Mouse (Mus musculus) embryo, embryonic 10.5 days (tissue): ENCODE results near the gene Slc2a4.
"Not testable (repeated sequence)": the region's sequence is repeated elsewhere in the genome, so short reads cannot be mapped to it uniquely, and the experiment has no call there.

ENCODE experiments used
- DNase-seq: peaks from one replicate; pipeline ENCODE4 v3.0.0-alpha.2; 2015; ENCODE audit warnings: low spot score

Slc2a4 gene

GRCm38 (mm10) chr11:69970775-69971174, 22.8 kb upstream of the Slc2a4 start:
- DNase-seq, result no peak

GRCm38 (mm10) chr11:69970222-69970621, 22.2 kb upstream of the Slc2a4 start:
- no peak for DNase-seq

- no peak for DNase-seq
These were observed 20.8 kb upstream of the Slc2a4 start for GRCm38 (mm10) chr11:69968793-69969192.

GRCm38 (mm10) chr11:69966860-69967517, 19.0 kb upstream of the Slc2a4 start:
- DNase-seq, result no peak

GRCm38 (mm10) chr11:69966006-69966859, 18.2 kb upstream of the Slc2a4 start:
- DNase-seq, result peak; percentile 31

GRCm38 (mm10) chr11:69965271-69966005, 17.4 kb upstream of the Slc2a4 start:
- DNase-seq, result peak; percentile 42

GRCm38 (mm10) chr11:69964650-69965270, 16.8 kb upstream of the Slc2a4 start, which contains the start of gene Cldn7:
TSS of gene Cldn7 (plus strand) at chr11:69964779.
- no peak for DNase-seq

GRCm38 (mm10) chr11:69961841-69962240, 13.9 kb upstream of the Slc2a4 start:
- no peak for DNase-seq

- no peak for DNase-seq
These were observed 12.6 kb upstream of the Slc2a4 start for GRCm38 (mm10) chr11:69960616-69961015.

- DNase-seq, result no peak
These were observed 8.2 kb upstream of the Slc2a4 start for GRCm38 (mm10) chr11:69956218-69956617.

- DNase-seq, result not testable (repeated sequence)
These were observed 7.6 kb upstream of the Slc2a4 start for GRCm38 (mm10) chr11:69955618-69956017.

- DNase-seq, result no peak
These were observed 5.4 kb upstream of the Slc2a4 start for GRCm38 (mm10) chr11:69953267-69953915.

- DNase-seq, result no peak
These were observed 4.3 kb upstream of the Slc2a4 start for GRCm38 (mm10) chr11:69952274-69952673.

- DNase-seq, result peak; percentile 57
These were observed 2.9 kb upstream of the Slc2a4 start for GRCm38 (mm10) chr11:69950807-69951459.

GRCm38 (mm10) chr11:69948763-69949150, 769 bp upstream of the Slc2a4 start:
- DNase-seq, result peak; percentile 97

- DNase-seq, result peak; percentile 70
These were observed 487 bp downstream of the Slc2a4 start for GRCm38 (mm10) chr11:69947337-69948065.

GRCm38 (mm10) chr11:69945997-69946891, 1.7 kb downstream of the Slc2a4 start:
- DNase-seq, result no peak

- DNase-seq, result no peak
These were observed 2.8 kb downstream of the Slc2a4 start for GRCm38 (mm10) chr11:69945216-69945615.

GRCm38 (mm10) chr11:69940962-69941361, 7.0 kb downstream of the Slc2a4 start:
- DNase-seq, result no peak
